Mouse (Mus musculus) liver, embryonic 14.5 days (tissue): Measurements from ENCODE around the gene Ap1s3. TPM values are rescaled to one million over a fixed set of nuclear protein-coding genes. Genes with fewer than 3 reads are reported as not detected.
"Not testable (repeated sequence)": the region's sequence is repeated elsewhere in the genome, so short reads cannot be mapped to it uniquely, and the experiment has no call there.

ENCODE experiments used
- ATAC-seq: fragments of 200-750 bp; cut with Nextera tagmentation; 2 replicates; pipeline ENCODE4 v1.8.0; 2017; ENCODE audit warnings: moderate number of reproducible peaks, mild to moderate bottlenecking, moderate library complexity; ENCODE audit not compliant: insufficient read depth
- DNase-seq, 3 experiments: peaks; one replicate each; pipeline ENCODE4 v3.0.0-alpha.2; 2012 to 2013; ENCODE audit warnings: low read depth in 3 of 3, low spot score in 3 of 3
- H3K27ac ChIP-seq: fragments of 300-500 bp; sonication (generic); 2 replicates; pipeline ENCODE4 v1.5.1; 2014; ENCODE audit warnings: moderate library complexity, mild to moderate bottlenecking, control low read depth, inconsistent platforms
- H3K27me3 ChIP-seq: fragments of 300-500 bp; sonication (generic); 2 replicates; pipeline ENCODE4 v1.6.1; 2014; ENCODE audit warnings: mild to moderate bottlenecking, low read length, moderate library complexity; ENCODE audit not compliant: control insufficient read depth, insufficient read depth
- H3K36me3 ChIP-seq: fragments of 300-500 bp; sonication (generic); replicated peaks from 2 replicates; pipeline ENCODE4 v1.6.1; 2014; ENCODE audit warnings: low read depth; ENCODE audit not compliant: control insufficient read depth, insufficient read depth
- H3K4me1 ChIP-seq, 2 experiments: fragments of 200-500 bp in 1 of 2; fragments of 300-500 bp in 1 of 2; sonication (generic) in 1 of 2; replicated peaks; 2 replicates each; pipeline ENCODE4 v1.6.1; 2012 to 2014; ENCODE audit warnings: antibody characterized with exemption in 1 of 2, inconsistent platforms in 1 of 2, low read length in 1 of 2; ENCODE audit not compliant: control insufficient read depth in 2 of 2, insufficient read depth in 2 of 2
- H3K4me2 ChIP-seq: fragments of 300-500 bp; sonication (generic); 2 replicates; pipeline ENCODE4 v1.6.1; 2014; ENCODE audit warnings: low read depth, mild to moderate bottlenecking, control low read depth, moderate library complexity
- H3K4me3 ChIP-seq, 2 experiments: fragments of 200-500 bp in 1 of 2; fragments of 300-500 bp in 1 of 2; sonication (generic) in 1 of 2; 2 replicates each; pipeline ENCODE4 v1.5.1; 2012 to 2014; ENCODE audit warnings: low read depth in 2 of 2, low read length in 2 of 2, mild to moderate bottlenecking in 2 of 2, control low read depth in 1 of 2, inconsistent platforms in 1 of 2, moderate library complexity in 1 of 2; ENCODE audit not compliant: insufficient read depth in 1 of 2
- H3K9ac ChIP-seq: fragments of 300-500 bp; sonication (generic); replicated peaks from 2 replicates; pipeline ENCODE4 v1.6.1; 2014; ENCODE audit warnings: mild to moderate bottlenecking, control low read depth, moderate library complexity
- H3K9me3 ChIP-seq: fragments of 300-500 bp; sonication (generic); 2 replicates; pipeline ENCODE4 v1.6.1; 2016; ENCODE audit warnings: low read length, mixed read lengths; ENCODE audit not compliant: control insufficient read depth
- CTCF ChIP-seq: IDR thresholded peaks from 2 replicates; pipeline ENCODE4 v1.5.1; 2016; ENCODE audit warnings: antibody characterized with exemption, low read depth, control low read depth
- EP300 ChIP-seq: IDR thresholded peaks from 2 replicates; pipeline ENCODE4 v1.6.1; 2016; ENCODE audit warnings: antibody characterized with exemption, low read depth
- WGBS: fragments of 180-500 bp; shearing (Covaris S2); extraction: QIAGEN DNeasy Blood & Tissue Kit; methylation state at CpG from one replicate; pipeline ENCODE4 v1.1.7; 2014; ENCODE audit not compliant: insufficient replicate concordance; 5-methylcytosine and 5-hydroxymethylcytosine counted together
- polyA plus RNA-seq, 2 experiments: library from polyadenylated mRNA; depleted of rRNA in 1 of 2; stranded (reverse) in 1 of 2; unstranded in 1 of 2; fragments of >200 nt; fragmentation: Nextera tagmentation in 1 of 2; extraction: Ambion mirVana in 1 of 2; gene quantifications; 2 replicates each; pipeline versions ENCODE4 v1.2.1 to v1.2.3; 2012 to 2014

The Ap1s3 gene
- polyA plus RNA-seq, 2 experiments: 0.39 to 1.6 TPM

DNA sequence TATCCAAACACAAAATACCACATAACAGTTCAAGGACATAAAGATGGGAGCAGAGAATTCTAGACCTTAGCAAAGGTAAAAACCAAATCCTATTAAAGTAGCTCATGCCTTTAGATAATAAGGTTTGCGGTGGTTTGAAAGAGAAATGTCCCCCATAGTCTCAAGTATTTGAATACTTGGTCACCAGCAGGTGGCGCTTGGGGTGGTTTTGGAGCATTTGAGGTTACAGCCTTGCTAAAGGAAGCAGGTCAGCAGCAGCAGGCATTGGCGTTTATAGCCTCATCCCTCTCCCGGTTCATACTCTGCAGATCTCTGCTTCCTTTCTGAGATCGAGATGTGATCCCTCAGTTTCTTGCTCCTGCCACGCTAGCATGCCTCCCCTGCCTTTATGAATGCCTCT lies 57.3 kb downstream of the Ap1s3 start:
- H3K27me3 ChIP-seq: no peaks in the 10 kb centered on the region
- DNase-seq: no peak
- no peak overlapping the region for H3K27ac ChIP-seq
- no peak overlapping the region for H3K9ac ChIP-seq
- H3K9me3 ChIP-seq: no peaks in the 10 kb centered on the region; the same call in 1 of the 2 replicates
- WGBS: 79% methylated on average over 6 of the region's 6 CpGs
- H3K4me2 ChIP-seq: no peak overlapping the region
- TF ChIP-seq CTCF (peak; percentile 15; the same call in 1 of the 2 replicates), EP300 (no peak)
- ATAC-seq: no peak
- H3K4me1 ChIP-seq: no peaks in the 10 kb centered on the region
- H3K4me3 ChIP-seq: no peak overlapping the region
- H3K36me3 ChIP-seq: no peaks in the 10 kb centered on the region

DNA sequence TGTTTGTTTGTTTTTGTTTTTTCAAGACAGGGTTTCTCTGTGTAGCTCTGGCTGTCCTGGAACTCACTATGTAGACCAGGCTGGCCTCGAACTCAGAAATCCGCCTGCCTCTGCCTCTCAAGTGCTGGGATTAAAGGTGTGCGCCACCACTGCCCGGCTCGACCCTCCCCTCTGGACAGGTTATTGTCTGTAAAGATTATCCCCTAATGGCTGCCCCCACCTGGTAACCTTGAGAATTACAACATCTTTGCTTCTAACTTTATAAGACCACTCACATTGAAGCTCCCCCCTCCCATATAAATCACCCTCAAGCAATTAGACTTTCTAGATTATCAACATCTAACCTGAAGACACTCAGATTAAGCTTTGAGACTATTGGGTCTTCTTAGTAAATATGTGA lies 60.5 kb downstream of the Ap1s3 start:
- H3K27ac ChIP-seq, H3K27me3 ChIP-seq, H3K9ac ChIP-seq, H3K4me2 ChIP-seq, H3K9me3 ChIP-seq, H3K4me3 ChIP-seq, DNase-seq, H3K36me3 ChIP-seq, ATAC-seq, H3K4me1 ChIP-seq: not testable (repeated sequence)
- WGBS: 81% methylated on average over 5 of the region's 5 CpGs

DNA sequence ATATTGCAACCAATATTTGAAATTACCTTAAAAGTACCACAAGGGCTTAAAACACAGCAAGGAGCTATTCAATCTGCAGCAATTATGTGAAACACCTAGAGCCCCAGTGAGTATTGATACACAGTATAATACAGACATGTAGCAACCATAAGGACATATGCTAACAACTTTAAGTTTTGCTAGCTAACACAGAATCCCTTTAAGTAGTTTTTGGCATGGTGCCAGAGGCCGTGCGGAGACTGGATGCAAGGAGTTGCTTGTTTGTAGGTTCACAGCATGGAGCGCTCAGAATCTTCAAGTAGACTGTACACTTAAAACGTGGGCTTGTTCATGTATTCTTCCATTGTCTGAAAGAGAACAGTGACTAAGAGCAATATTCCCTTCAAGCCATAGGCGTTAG lies 62.9 kb downstream of the Ap1s3 start:
- H3K9me3 ChIP-seq, H3K36me3 ChIP-seq, H3K4me1 ChIP-seq, H3K27ac ChIP-seq, ATAC-seq, H3K4me3 ChIP-seq, H3K9ac ChIP-seq, H3K27me3 ChIP-seq, DNase-seq, H3K4me2 ChIP-seq: not testable (repeated sequence)
- 69% methylated on average over 5 of the region's 5 CpGs for WGBS

DNA sequence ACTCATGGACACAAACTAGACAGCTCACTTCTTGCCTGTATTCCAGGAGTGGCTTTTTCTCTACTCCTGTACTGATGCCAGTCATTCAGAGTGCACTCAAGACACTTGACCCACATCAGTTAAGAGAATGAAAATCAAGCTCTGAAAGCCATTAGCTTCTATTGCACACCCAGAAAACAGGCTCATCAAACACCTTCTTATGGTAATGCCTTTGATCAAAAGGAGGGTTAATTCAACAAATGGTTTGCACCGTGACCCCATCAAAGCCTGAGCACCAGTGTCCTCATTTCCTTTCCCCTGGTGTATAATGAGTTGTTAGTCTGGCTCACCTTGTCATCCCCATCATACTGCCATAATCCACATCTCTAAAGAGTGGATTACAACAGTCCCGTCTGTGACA lies 69.3 kb downstream of the Ap1s3 start:
- DNase-seq: no peak
- no peaks in the 10 kb centered on the region for H3K27me3 ChIP-seq
- H3K9ac ChIP-seq: no peak overlapping the region
- ATAC-seq: no peak
- H3K4me1 ChIP-seq: no peaks in the 10 kb centered on the region
- no peaks in the 10 kb centered on the region for H3K36me3 ChIP-seq
- TF ChIP-seq EP300: no peak
- TF ChIP-seq CTCF: no peak
- no peak overlapping the region for H3K27ac ChIP-seq
- WGBS: 61% methylated on average over 2 of the region's 2 CpGs
- H3K4me3 ChIP-seq: no peak overlapping the region
- H3K4me2 ChIP-seq: no peak overlapping the region
- no peaks in the 10 kb centered on the region for H3K9me3 ChIP-seq

DNA sequence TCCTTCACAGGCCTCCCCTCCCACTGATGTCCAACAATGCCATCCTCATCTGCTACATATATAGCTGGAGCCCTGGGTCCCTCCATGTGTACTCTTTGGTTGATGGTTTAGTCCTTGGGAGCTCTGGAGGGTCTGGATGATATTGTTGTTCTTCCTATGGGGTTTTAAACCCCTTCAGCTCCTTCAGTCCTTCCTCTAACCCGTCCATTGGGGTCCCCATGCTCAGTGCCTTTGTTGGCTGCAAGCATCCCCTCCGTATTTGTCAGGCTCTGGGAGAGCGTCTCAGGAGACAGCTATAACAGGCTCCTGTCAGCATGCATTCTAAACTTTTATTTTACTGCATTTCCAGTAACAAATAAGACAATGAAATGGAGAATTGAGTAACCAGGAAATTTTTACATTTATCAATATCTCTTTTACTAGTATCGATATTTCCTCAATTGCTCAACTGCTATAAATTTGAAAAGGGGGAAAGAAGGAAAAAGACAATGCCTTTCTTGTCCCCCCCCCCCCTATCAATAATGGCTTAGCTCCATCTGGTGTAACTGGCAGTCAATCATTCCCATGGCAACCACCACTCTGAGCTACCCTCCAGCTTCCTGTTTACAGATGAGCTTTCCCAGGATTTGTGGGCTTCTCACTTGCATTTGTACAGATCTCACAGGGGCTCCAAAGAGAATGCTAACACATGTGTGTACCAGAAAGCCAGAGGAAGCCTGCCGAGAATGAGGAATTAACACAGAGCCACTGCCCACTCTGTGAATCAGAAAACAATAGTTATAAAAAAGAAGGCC lies 73.2 kb downstream of the Ap1s3 start:
- TF ChIP-seq EP300 (no peak), CTCF (no peak)
- Histone ChIP-seq H3K9ac (no peak overlapping the region), H3K27me3 (no peaks in the 10 kb centered on the region), H3K9me3 (no peaks in the 10 kb centered on the region), H3K4me2 (no peak overlapping the region), H3K27ac (no peak overlapping the region), H3K4me1 (no peaks in the 10 kb centered on the region), H3K4me3 (no peak overlapping the region), H3K36me3 (no peaks in the 10 kb centered on the region)
- ATAC-seq (no peak), DNase-seq (no peak)
- WGBS: 37% methylated on average over 5 of the region's 5 CpGs
